Mouse (Mus musculus) Patski (cell line): ENCODE data around the gene Usp46. TPM values are rescaled to one million over a fixed set of nuclear protein-coding genes. Genes with fewer than 3 reads are reported as not detected.

ENCODE experiments used
- ATAC-seq: fragments of 100-300 bp; one replicate; pipeline ENCODE4 v1.8.0; 2021
- CTCF ChIA-PET: fragments of 350-600 bp; sonication (Branson Sonifier 250); formaldehyde crosslinking; loops from one replicate; lab custom pipeline; 2022; ENCODE audit warnings: inconsistent platforms; lab: Charles Lee
- POLR2A ChIA-PET: fragments of 350-600 bp; sonication (Branson Sonifier 250); formaldehyde crosslinking; loops from one replicate; lab custom pipeline; 2022; ENCODE audit warnings: antibody characterized with exemption, inconsistent platforms; lab: Charles Lee
- DNase-seq: peaks from one replicate; pipeline ENCODE4 v3.0.0-alpha.2; 2011; ENCODE audit warnings: low read depth, low spot score
- H3K27me3 ChIP-seq: fragments of 371-371 bp; one replicate; pipeline ENCODE4 v1.5.1; 2021
- CTCF ChIP-seq: fragments of 100-300 bp; IDR thresholded peaks from one replicate; pipeline ENCODE4 v1.5.1; 2021
- in situ Hi-C: fragments of 300-500 bp; cut with MboI; formaldehyde crosslinking; loops from 3 replicates; pipeline ENCODE4 v1.11.1; 2018; ENCODE audit warnings: low pct_unique_long_range_greater_than_20kb, mixed read lengths
- polyA plus RNA-seq: library from polyadenylated mRNA; unstranded; gene quantifications from one replicate; pipeline ENCODE4 v1.2.3, GENCODE M21; 2021

Usp46 gene
- polyA plus RNA-seq, 1 experiment from 2014 or later = 21.0 TPM

DNA sequence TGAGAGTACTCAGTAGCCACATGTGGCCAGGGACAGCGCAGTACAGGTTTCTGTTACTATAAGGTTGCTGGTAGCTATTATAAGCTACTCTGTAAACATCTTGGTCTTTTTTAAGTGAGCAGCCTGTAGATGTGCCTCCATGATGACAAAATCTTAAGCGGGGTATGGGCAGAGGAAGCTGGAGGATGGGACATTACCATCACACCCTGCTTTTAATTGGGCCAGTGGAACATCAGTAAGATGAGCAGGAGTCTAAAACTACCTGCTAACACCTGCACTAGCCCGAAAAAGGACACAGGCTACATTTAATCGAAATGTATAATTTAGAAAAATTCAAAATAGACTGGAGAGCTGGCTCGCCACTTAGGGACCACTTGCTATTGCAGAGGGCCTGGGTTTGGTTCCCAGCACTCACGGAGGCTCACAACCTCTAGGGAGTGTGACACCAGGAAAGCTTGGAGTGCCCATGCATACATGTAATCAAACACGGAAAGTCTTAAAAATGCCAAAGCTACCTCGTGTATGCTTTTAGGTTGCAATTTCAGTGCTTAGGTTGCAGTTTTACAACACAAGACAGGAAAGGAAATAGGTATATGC is 26.7 kb upstream of the Usp46 start:
- no peak for ATAC-seq

DNA sequence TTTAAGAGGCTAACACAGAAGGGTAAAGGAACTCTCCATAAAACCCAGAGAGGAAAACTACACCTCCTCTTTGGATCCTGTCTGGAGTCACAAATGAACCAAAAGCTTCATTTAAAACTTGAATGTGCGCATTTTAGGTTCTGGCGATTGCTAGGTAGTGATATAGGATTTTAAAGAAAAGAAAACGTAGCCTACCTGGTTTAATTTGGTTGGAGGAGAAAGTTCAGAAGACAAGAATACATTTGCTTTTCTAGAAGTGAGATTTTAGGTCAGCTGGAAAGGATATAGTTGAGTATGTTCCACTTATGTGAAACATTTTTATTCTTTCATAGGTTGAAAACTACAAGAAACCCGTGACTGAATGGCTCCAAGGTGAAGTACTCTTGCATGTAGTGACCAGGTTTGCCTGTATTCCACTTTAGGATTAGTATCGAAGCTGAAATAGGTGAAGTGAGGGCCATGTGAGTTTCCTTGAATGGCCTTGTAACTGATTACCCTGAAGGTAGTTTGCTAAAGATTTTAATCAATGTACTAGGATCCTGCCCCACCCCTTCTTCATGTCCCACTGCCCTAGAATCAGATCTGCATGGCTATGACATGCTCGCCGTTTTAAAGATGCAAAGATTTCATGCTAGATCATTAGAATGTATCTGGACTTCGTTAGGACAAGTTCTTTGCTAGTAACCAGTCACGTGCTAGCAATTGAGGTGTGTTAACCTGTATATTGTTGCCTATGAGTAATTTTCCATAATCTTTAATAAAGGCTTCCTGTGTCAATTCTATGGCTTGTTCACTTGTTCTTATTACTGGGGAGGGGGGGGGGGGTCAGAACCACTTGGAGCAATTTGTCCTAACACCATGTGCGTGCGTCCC is 25.6 kb upstream of the Usp46 start:
- no peak for ATAC-seq
- ChIA-PET POLR2A (interaction anchor here (0.7 to 2.1 kb wide), 12 partner anchors 24 to 187 kb away, joined by 3 to 12 read pairs (median 3); partner anchors contain the start of gene Usp46), CTCF (interaction anchor here (1.0 to 1.8 kb wide), 3 partner anchors 100 to 190 kb away, joined by 5 to 6 read pairs (median 6); no protein-coding TSS in a partner anchor)
- no peak for TF ChIP-seq CTCF
- DNase-seq = no peak
- in situ Hi-C loops = loop anchor here (25.0 kb wide), 2 partner anchors 169 to 406 kb away; no protein-coding TSS in a partner anchor
- no peaks in the 10 kb centered on the region for H3K27me3 ChIP-seq

More for the DNA sequence above, 26.7 kb upstream of the Usp46 start:
- H3K27me3 ChIP-seq = no peaks in the 10 kb centered on the region
- in situ Hi-C loops = loop anchor here (25.0 kb wide), 2 partner anchors 167 to 408 kb away; no protein-coding TSS in a partner anchor
- ChIA-PET CTCF (interaction anchor here (1.8 kb wide), 1 partner anchor 101 kb away, joined by 5 read pairs; no protein-coding TSS in a partner anchor), POLR2A (interaction anchor here (0.7 to 2.1 kb wide), 5 partner anchors 23 to 174 kb away, joined by 3 to 5 read pairs (median 3); no protein-coding TSS in a partner anchor)
- DNase-seq = no peak
- no peak for TF ChIP-seq CTCF

DNA sequence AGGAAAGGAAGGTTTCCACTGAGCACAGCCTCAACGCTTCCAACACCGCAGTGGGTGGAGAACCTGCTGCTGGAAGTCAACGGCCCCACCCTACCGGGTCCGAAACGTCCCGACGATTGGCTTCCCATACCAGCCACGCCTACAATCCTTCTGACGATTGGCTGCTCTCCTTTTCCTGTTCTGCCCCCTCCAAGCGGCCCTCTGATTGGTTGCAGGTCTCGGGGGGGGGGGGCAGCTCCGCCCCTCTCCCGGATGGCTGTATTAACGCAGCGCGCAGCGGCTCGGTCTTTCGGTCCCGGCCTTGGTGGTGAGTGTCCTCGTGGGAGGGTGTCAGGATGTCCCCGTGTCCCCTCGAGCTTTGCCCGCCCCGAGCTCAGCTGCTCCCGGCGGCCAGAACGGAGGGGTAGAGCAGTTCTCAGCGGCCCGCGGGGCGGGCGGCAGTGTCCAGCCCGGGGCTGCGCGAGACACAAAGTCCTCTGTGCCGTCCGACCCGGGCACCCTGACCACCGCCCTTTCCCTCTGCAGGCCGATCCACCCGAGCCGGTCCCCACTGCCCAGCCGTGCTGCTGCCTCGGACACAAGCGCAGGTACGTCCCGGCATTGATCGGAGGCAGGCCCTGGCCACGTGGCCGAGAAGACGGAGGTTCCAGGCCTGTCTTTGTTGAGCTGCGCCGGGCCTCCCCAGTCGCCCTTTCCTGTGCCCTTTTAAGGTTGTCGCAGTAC is 24.8 kb upstream of the Usp46 start:
- in situ Hi-C loops = loop anchor here (25.0 kb wide), 2 partner anchors 169 to 406 kb away; no protein-coding TSS in a partner anchor
- ATAC-seq (peak; percentile 99), DNase-seq (peak; percentile 84)
- TF ChIP-seq CTCF = no peak
- CTCF ChIA-PET = interaction anchor here (0.7 to 1.5 kb wide), 4 partner anchors 23 to 190 kb away, joined by 3 to 6 read pairs (median 5); no protein-coding TSS in a partner anchor
- H3K27me3 ChIP-seq = no peaks in the 10 kb centered on the region
- POLR2A ChIA-PET = interaction anchor here (0.7 to 2.1 kb wide), 10 partner anchors 24 to 188 kb away, joined by 3 to 12 read pairs (median 3); partner anchors contain the start of gene Usp46

DNA sequence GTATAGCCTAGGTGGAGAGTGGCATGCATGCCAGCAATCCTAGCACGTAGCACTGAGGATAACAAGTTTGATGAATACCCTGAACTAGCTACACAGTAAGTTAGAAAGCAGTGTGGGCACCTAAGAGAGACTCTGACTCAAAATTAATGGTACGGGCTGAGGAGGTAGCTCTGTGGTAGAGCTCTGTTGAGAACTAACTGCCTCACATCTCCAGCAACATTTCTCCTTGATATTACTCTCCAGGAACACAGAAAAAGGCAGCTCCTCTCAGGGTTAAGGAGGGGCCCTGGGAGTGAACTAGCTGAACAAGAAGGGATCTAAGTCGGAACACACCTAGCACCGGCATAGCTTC is 24.2 kb upstream of the Usp46 start:
- no peak for TF ChIP-seq CTCF
- ATAC-seq = peak; percentile 27
- DNase-seq = no peak
- CTCF ChIA-PET = interaction anchor here (0.7 to 1.5 kb wide), 3 partner anchors 22 to 191 kb away, joined by 3 to 6 read pairs (median 4); no protein-coding TSS in a partner anchor
- POLR2A ChIA-PET = interaction anchor here (1.0 to 2.1 kb wide), 6 partner anchors 23 to 189 kb away, joined by 3 to 12 read pairs (median 4); partner anchors contain the start of gene Usp46
- H3K27me3 ChIP-seq = no peaks in the 10 kb centered on the region
- in situ Hi-C loops = loop anchor here (25.0 kb wide), 2 partner anchors 170 to 405 kb away; no protein-coding TSS in a partner anchor

DNA sequence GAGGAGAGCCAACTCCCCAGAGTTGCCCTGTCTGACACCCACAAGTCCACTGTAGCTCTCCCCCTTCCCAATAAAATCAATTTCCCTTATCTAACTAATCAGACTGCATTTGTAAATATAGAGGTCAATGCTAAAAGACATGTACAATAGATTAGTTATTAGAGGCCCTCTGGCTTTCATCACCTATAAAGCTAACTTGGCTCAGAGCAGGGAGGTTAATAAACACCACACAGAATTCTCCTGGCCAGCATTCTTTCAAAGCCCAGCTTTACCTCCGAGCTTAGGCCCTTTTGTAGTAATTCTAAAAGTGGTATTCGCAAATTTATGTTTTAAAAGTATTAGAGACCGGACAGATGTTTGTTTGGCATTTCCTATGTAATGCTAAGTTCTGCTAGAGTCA is 21.4 kb upstream of the Usp46 start:
- ATAC-seq (no peak), DNase-seq (no peak)
- H3K27me3 ChIP-seq = no peaks in the 10 kb centered on the region
- no peak for TF ChIP-seq CTCF
- CTCF ChIA-PET = interaction anchor here (1.5 kb wide), 1 partner anchor 20 kb away, joined by 3 read pairs; no protein-coding TSS in a partner anchor
- in situ Hi-C loops = loop anchor here (10.0 to 25.0 kb wide), 3 partner anchors 173 to 402 kb away; no protein-coding TSS in a partner anchor
- POLR2A ChIA-PET = no interaction called here

DNA sequence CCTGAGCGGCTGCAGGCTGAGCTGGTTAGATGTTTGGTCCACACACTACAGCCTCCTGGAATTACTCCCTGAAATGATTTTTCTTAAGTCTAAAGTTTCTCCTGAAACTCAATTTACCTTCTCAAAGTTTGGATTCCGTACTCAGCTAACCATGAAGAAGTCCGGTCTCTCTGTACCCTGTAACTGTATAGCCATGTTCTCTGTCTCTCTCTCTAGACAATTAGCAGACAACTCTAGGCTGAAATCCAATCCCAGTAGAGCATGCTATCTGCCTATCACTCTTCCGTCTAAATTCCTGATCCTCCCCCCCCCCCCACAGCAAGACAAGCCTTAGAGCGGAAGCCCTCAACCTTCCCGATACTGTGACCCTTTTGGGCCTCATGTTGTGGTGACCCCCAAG is 13.5 kb upstream of the Usp46 start:
- in situ Hi-C loops = loop anchor here (10.0 to 25.0 kb wide), 3 partner anchors 181 to 394 kb away; no protein-coding TSS in a partner anchor
- ATAC-seq = no peak
- no peaks in the 10 kb centered on the region for H3K27me3 ChIP-seq
- no peak for DNase-seq
- TF ChIP-seq CTCF = no peak
- ChIA-PET POLR2A (no interaction called here), CTCF (no interaction called here)

DNA sequence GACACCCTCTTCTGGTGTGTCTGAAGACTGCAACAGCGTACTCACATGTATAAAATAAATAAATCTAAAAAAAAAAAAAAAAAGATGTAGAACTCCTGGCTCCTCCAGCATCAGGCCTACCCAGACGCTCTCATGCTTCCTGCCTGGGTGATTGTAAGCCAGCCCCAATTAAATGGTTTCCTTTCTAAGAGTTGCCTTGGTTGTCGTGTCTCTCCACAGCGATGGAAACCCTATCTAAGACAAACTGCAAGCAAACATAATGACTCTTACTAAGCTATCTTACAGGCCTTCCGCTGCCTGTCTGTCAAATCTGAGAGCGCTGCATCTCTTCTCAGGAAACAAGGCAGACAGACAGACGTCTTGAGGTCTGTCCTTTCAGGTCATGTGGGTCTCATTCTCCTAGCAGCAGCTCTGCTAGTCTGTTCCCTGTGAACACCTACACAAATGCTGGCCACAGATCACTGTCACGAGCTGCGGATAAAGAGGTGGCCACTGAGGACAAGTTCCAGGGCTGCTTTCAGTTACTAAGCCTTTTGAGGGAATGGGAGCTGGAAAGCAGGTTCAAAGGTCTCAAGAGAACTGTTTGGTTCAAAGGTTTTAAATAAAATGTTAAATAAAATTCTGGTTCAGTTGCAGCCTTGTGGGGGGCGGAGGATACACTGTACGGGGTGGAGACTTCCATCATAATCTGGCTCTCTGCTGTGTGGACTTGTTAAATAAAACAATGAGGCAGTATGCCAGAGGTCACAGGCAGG is 10.8 kb upstream of the Usp46 start:
- CTCF ChIA-PET = interaction anchor here (0.9 to 3.1 kb wide), 3 partner anchors 10 to 199 kb away, joined by 3 to 10 read pairs (median 3); no protein-coding TSS in a partner anchor
- in situ Hi-C loops = loop anchor here (25.0 kb wide), 2 partner anchors 183 to 392 kb away; no protein-coding TSS in a partner anchor
- DNase-seq = no peak
- TF ChIP-seq CTCF = peak; percentile 14
- POLR2A ChIA-PET = no interaction called here
- H3K27me3 ChIP-seq = no peaks in the 10 kb centered on the region
- ATAC-seq = no peak

DNA sequence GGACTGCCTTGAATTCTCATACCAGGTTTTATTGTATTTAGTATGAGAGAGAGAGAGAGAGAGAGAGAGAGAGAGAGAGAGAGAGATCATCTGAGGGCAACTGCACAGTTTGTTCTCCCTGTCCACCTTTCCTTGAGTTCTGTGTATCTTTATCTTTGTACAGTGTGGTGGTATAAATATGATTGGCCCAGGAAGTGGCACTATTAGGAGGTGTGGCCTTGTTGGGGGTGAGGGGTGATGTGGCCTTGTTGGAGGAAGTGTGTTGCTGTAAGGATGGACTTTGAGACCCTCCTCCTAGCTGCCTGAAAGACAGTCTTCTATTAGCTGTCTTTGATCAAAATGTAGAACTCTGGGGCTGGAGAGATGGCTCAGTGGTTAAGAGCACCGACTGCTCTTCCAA is 10.2 kb upstream of the Usp46 start:
- CTCF ChIA-PET = interaction anchor here (1.1 to 3.1 kb wide), 2 partner anchors 9 to 200 kb away, joined by 3 to 10 read pairs; no protein-coding TSS in a partner anchor
- POLR2A ChIA-PET = interaction anchor here (1.0 kb wide), 1 partner anchor 8 kb away, joined by 5 read pairs; no protein-coding TSS in a partner anchor
- no peaks in the 10 kb centered on the region for H3K27me3 ChIP-seq
- TF ChIP-seq CTCF = no peak
- in situ Hi-C loops = loop anchor here (25.0 kb wide), 2 partner anchors 184 to 391 kb away; no protein-coding TSS in a partner anchor
- DNase-seq (no peak), ATAC-seq (no peak)
